ENCODE assay signal across 13 mouse cellular contexts in genomic region chr3:109936275-109936674, GRCm38 (mm10).
A peak's percentile ranks its signal among the peaks of the same experiment; 100 is the strongest.
DNase-seq lines count a peak whose midpoint lies in the region; ATAC-seq and TF ChIP-seq lines count a peak whose summit lies in the region.
"Had no signal": no experiment of that assay in that cellular context is flagged by ENCODE, and none has a peak within 500 bp of the region (broad histone marks: within the 10 kb centered on the region; RNA-seq: fewer than 3 reads in every experiment).

No protein-coding gene starts in this region.

- ATAC-seq in lung, embryonic 15.5 days (ENCODE audit: borderline replicate concordance, extremely low read depth, low FRiP score, low TSS enrichment): peak; percentile 69; the same call in 1 of the 2 replicates
- ATAC-seq in megakaryocyte progenitor cell, adult 5-6 weeks (replicated peaks; ENCODE audit: poor library complexity): no peak

- H3K4me2 ChIP-seq in lung, embryonic 15.5 days: no peak overlapping the region
- H3K4me2 ChIP-seq: midbrain, embryonic 12.5 days; neural tube, embryonic 15.5 days had no signal

- H3K4me3 ChIP-seq in lung, embryonic 15.5 days: no peak overlapping the region
- no peak overlapping the region for H3K4me3 ChIP-seq in lung, adult 2 months (replicated peaks; ENCODE audit: extremely low read depth, low read depth, low read length)
- H3K4me3 ChIP-seq: midbrain, embryonic 12.5 days; neural tube, embryonic 15.5 days had no signal

- intact Hi-C loops in heart, postnatal 14 days (cut with DNase I): no loop called here

- no peak overlapping the region for H3K27ac ChIP-seq in lung, embryonic 15.5 days
- H3K27ac ChIP-seq: midbrain, embryonic 12.5 days; neural tube, embryonic 15.5 days had no signal

- H3K9ac ChIP-seq in lung, embryonic 15.5 days: no peak overlapping the region
- H3K9ac ChIP-seq: midbrain, embryonic 12.5 days; neural tube, embryonic 15.5 days had no signal

- no peak for TF ChIP-seq POLR2A in lung, adult 2 months (IDR thresholded peaks at IDR 0.05; ENCODE audit: borderline replicate concordance, extremely low read depth, low read depth, low read length)

- no peaks in the 10 kb centered on the region for H3K27me3 ChIP-seq in lung, embryonic 15.5 days
- H3K27me3 ChIP-seq: midbrain, embryonic 12.5 days; neural tube, embryonic 15.5 days had no signal

- peak; percentile 51 for DNase-seq in gastrocnemius, adult 18-20 months (ENCODE audit: low spot score)
- no peak for DNase-seq in gastrocnemius, postnatal 10 days
- no peak for DNase-seq in lung, adult 2 months
- peak; percentile 2 to 16 for DNase-seq in heart, postnatal 14 days
- DNase-seq in skeletal muscle tissue, adult 2 months (ENCODE audit: low read depth, low spot score): peak; percentile 66
- DNase-seq in embryo, embryonic 11 days: no peak
- DNase-seq: cerebellum, adult 18-20 months; kidney, postnatal 36 days; thymus, adult 18-20 months had no signal

- no peaks in the 10 kb centered on the region for H3K36me3 ChIP-seq in lung, embryonic 15.5 days
- H3K36me3 ChIP-seq: midbrain, embryonic 12.5 days had no signal

- H3K4me1 ChIP-seq in lung, embryonic 15.5 days: peaks cover 4% of the 10 kb centered on the region; the same call in 1 of the 2 replicates
- no peaks in the 10 kb centered on the region for H3K4me1 ChIP-seq in lung, adult 2 months (ENCODE audit: control insufficient read depth, insufficient read depth, low read length)
- H3K4me1 ChIP-seq: midbrain, embryonic 12.5 days; neural tube, embryonic 15.5 days had no signal

- WGBS in lung, embryonic 15.5 days: 62% methylated on average over 3 of the region's 3 CpGs
- 58% methylated on average over 3 of the region's 3 CpGs for WGBS in lung, adult 2 months

- TF ChIP-seq CTCF in lung, adult 2 months (IDR thresholded peaks at IDR 0.05; ENCODE audit: insufficient read depth, low read length): no peak

- no peaks in the 10 kb centered on the region for H3K9me3 ChIP-seq in lung, embryonic 15.5 days
- H3K9me3 ChIP-seq: midbrain, embryonic 12.5 days; neural tube, embryonic 15.5 days had no signal

Comparison
In these comparisons a context has a peak if more than half of its experiments do, and no peak if none do; other contexts are left out.
1. DNase-seq: peak in gastrocnemius, adult 18-20 months (single experiment), heart, postnatal 14 days (2 of 2) and skeletal muscle tissue, adult 2 months (single experiment); none in gastrocnemius, postnatal 10 days (single experiment), lung, adult 2 months (single experiment) and embryo, embryonic 11 days (single experiment).